Mouse (Mus musculus) kidney, postnatal 0 days (tissue): ENCODE measurements around the gene Srgn. TPM values are rescaled to one million over a fixed set of nuclear protein-coding genes. Genes with fewer than 3 reads are reported as not detected.

ENCODE experiments used
- ATAC-seq: fragments of 200-750 bp; cut with Nextera tagmentation; replicated peaks from 2 replicates; pipeline ENCODE4 v1.8.0; 2017; ENCODE audit warnings: low read depth, moderate number of reproducible peaks, moderate TSS enrichment, moderate library complexity; ENCODE audit not compliant: low FRiP score
- DNase-seq: peaks from one replicate; pipeline ENCODE4 v3.0.0-alpha.2; 2016; ENCODE audit warnings: low spot score
- H3K27ac ChIP-seq: fragments of 300-500 bp; sonication (generic); 2 replicates; pipeline ENCODE4 v1.5.1; 2014; ENCODE audit warnings: mild to moderate bottlenecking
- H3K27me3 ChIP-seq: fragments of 300-500 bp; sonication (generic); 2 replicates; pipeline ENCODE4 v1.6.1; 2014; ENCODE audit warnings: low read length, mixed read lengths; ENCODE audit not compliant: insufficient read depth
- H3K36me3 ChIP-seq: fragments of 300-500 bp; sonication (generic); 2 replicates; pipeline ENCODE4 v1.6.1; 2014; ENCODE audit warnings: low read length, mixed read lengths; ENCODE audit not compliant: insufficient read depth
- H3K4me1 ChIP-seq: fragments of 300-500 bp; sonication (generic); replicated peaks from 2 replicates; pipeline ENCODE4 v1.6.1; 2014; ENCODE audit warnings: antibody characterized with exemption, low read length, mixed read lengths; ENCODE audit not compliant: insufficient read depth
- H3K4me2 ChIP-seq: fragments of 300-500 bp; sonication (generic); 2 replicates; pipeline ENCODE4 v1.6.1; 2014; ENCODE audit warnings: mild to moderate bottlenecking, low read length, moderate library complexity, mixed read lengths
- H3K4me3 ChIP-seq: fragments of 300-500 bp; sonication (generic); replicated peaks from 2 replicates; pipeline ENCODE4 v1.5.1; 2014; ENCODE audit warnings: low read depth, low read length
- H3K9ac ChIP-seq: fragments of 300-500 bp; sonication (generic); 2 replicates; pipeline ENCODE4 v1.6.1; 2014; ENCODE audit warnings: low read depth, low read length
- H3K9me3 ChIP-seq: fragments of 300-500 bp; sonication (generic); replicated peaks from 2 replicates; pipeline ENCODE4 v1.6.1; 2016; ENCODE audit warnings: low read length, inconsistent platforms, mixed read lengths
- CTCF ChIP-seq: IDR thresholded peaks from 2 replicates; pipeline ENCODE4 v1.5.1; 2016; ENCODE audit warnings: antibody characterized with exemption, low read depth, mild to moderate bottlenecking, moderate library complexity
- WGBS: fragments of 180-500 bp; shearing (Covaris S2); extraction: QIAGEN DNeasy Blood & Tissue Kit; methylation state at CpG from one replicate; pipeline ENCODE4 v1.1.7; 2014; 5-methylcytosine and 5-hydroxymethylcytosine counted together
- polyA plus RNA-seq: library from polyadenylated mRNA; unstranded; fragments of >200 nt; fragmentation: Nextera tagmentation; extraction: Ambion mirVana; gene quantifications from 2 replicates; pipeline ENCODE4 v1.2.1, GENCODE M21; 2015

Gene Srgn
- 36.6 and 45.1 TPM in 2 replicates for polyA plus RNA-seq

DNA sequence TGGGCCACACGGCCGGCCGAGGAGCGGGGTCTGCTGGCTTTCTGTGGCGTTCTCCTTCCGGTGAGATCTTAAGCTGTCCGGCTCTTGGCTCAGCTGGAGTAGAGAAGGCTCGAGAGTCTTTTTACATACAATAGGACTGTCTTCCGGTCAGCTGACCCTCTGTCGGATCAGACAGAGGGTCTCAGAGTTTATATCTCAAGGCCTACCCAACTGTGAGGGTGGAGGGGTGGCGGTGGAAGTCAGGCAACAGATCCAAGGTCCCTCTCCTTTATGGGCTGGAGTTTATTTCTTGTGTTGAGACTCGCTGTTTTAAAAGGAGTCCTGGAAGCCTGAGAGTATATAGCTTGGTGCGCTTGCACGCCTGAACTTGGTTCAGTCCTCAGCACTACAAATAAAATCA is at the start of gene Srgn:
TSS of gene Srgn (minus strand) at position 101 of the 400 bp plus-strand sequence.
- DNase-seq (no peak), ATAC-seq (no peak)
- TF ChIP-seq CTCF = no peak
- Histone ChIP-seq H3K36me3 (no peaks in the 10 kb centered on the region), H3K4me2 (no peak within 1 kb of the TSS), H3K27me3 (no peaks in the 10 kb centered on the region), H3K4me1 (no peaks in the 10 kb centered on the region), H3K9me3 (no peaks in the 10 kb centered on the region), H3K9ac (no peak within 1 kb of the TSS), H3K27ac (no peak within 1 kb of the TSS), H3K4me3 (no peak within 1 kb of the TSS)
- WGBS = 84% methylated on average over 14 of the region's 14 CpGs

DNA sequence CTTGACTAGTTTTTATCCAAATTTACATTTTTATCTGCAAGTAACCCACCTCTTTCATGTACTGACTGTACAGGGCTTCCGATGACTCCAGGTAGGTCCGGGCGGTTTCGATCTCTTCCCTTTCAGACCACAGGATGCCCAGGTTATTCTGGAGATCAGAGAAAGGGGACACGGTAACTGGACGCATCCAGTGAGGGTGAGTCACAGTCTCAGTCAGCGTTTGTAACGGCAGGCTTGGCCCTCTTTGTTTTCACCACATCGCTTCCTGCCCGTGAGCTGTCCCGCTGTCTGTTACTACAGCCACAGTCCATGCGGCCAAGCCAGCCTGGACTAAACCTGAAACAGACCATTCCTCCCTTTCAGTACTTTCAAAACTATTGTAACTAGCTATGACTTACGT is 47.8 kb upstream of the Srgn start:
- no peak for TF ChIP-seq CTCF
- no peak for DNase-seq
- Histone ChIP-seq H3K36me3 (peaks cover 30% of the 10 kb centered on the region), H3K27ac (no peak overlapping the region), H3K4me1 (0 out of 2 replicates have a peak, but pooled peaks cover 3% of the 10 kb centered on the region), H3K4me2 (no peak overlapping the region), H3K27me3 (no peaks in the 10 kb centered on the region), H3K4me3 (no peak overlapping the region), H3K9me3 (no peaks in the 10 kb centered on the region), H3K9ac (no peak overlapping the region)
- 93% methylated on average over 13 of the region's 13 CpGs for WGBS
- ATAC-seq = no peak

- TF ChIP-seq CTCF = no peak
- ATAC-seq (no peak), DNase-seq (no peak)
- no peak overlapping the region for H3K4me3 ChIP-seq
- H3K36me3 ChIP-seq = peaks cover 57% of the 10 kb centered on the region
- H3K4me2 ChIP-seq = no peak overlapping the region
- no peaks in the 10 kb centered on the region for H3K27me3 ChIP-seq
- H3K27ac ChIP-seq = no peak overlapping the region
- no peak overlapping the region for H3K9ac ChIP-seq
- WGBS = 92% methylated on average over 7 of the region's 7 CpGs
- H3K4me1 ChIP-seq = no peaks in the 10 kb centered on the region
- no peaks in the 10 kb centered on the region for H3K9me3 ChIP-seq
Measured at GRCm38 (mm10) chr10:62570126-62570871, 43.0 kb upstream of the Srgn start.

GRCm38 (mm10) chr10:62568861-62569260 is 41.6 kb upstream of the Srgn start:
- peaks cover 60% of the 10 kb centered on the region for H3K36me3 ChIP-seq
- H3K9me3 ChIP-seq = no peaks in the 10 kb centered on the region
- no peaks in the 10 kb centered on the region for H3K27me3 ChIP-seq
- 90% methylated on average over 4 of the region's 4 CpGs for WGBS
- H3K27ac ChIP-seq = no peak overlapping the region
- H3K4me2 ChIP-seq = no peak overlapping the region
- no peak overlapping the region for H3K4me3 ChIP-seq
- DNase-seq (no peak), ATAC-seq (no peak)
- H3K4me1 ChIP-seq = no peaks in the 10 kb centered on the region
- no peak for TF ChIP-seq CTCF
- H3K9ac ChIP-seq = no peak overlapping the region

- no peaks in the 10 kb centered on the region for H3K27me3 ChIP-seq
- no peak overlapping the region for H3K9ac ChIP-seq
- peaks cover 37% of the 10 kb centered on the region for H3K36me3 ChIP-seq
- no peak overlapping the region for H3K4me3 ChIP-seq
- H3K9me3 ChIP-seq = no peaks in the 10 kb centered on the region
- no peak for DNase-seq
- 89% methylated on average over 1 of the region's 1 CpGs for WGBS
- TF ChIP-seq CTCF = peak; percentile 58
- H3K4me1 ChIP-seq = no peaks in the 10 kb centered on the region
- no peak overlapping the region for H3K27ac ChIP-seq
- no peak overlapping the region for H3K4me2 ChIP-seq
- ATAC-seq = no peak
Measured at GRCm38 (mm10) chr10:62557736-62558135, 30.5 kb upstream of the Srgn start.

GRCm38 (mm10) chr10:62556558-62556901 is 29.3 kb upstream of the Srgn start:
- ATAC-seq (no peak), DNase-seq (no peak)
- Histone ChIP-seq H3K27ac (no peak overlapping the region), H3K4me2 (no peak overlapping the region), H3K9me3 (no peaks in the 10 kb centered on the region), H3K9ac (no peak overlapping the region), H3K27me3 (no peaks in the 10 kb centered on the region), H3K4me3 (no peak overlapping the region), H3K4me1 (no peaks in the 10 kb centered on the region), H3K36me3 (peaks cover 25% of the 10 kb centered on the region)
- TF ChIP-seq CTCF = no peak
- 88% methylated on average over 6 of the region's 6 CpGs for WGBS
